Mouse (Mus musculus): ENCODE results near the gene Etv5. TPM values are rescaled to one million over a fixed set of nuclear protein-coding genes. Genes with fewer than 3 reads are reported as not detected.

The Etv5 gene
- polyA plus RNA-seq, 1 experiment from 2014 or later, result 27.7 TPM

- ATAC-seq (replicated peaks; ENCODE audit: low FRiP score), result no peak
- 100% methylated on average over 1 of the region's 1 CpGs for WGBS
Measured at GRCm38 (mm10) chr16:22460960-22461359, 21.4 kb upstream of the Etv5 start.

GRCm38 (mm10) chr16:22452082-22452481, 12.6 kb upstream of the Etv5 start:
- Histone ChIP-seq H3K4me3 (ENCODE audit: low read depth, low read length) (no peak overlapping the region), H3K27ac (ENCODE audit: low read depth, low read length) (no peak overlapping the region), H3K9me3 (ENCODE audit: control insufficient read depth, low read length) (no peaks in the 10 kb centered on the region), H3K36me3 (ENCODE audit: control insufficient read depth, insufficient read depth, low read length) (no peaks in the 10 kb centered on the region), H3K4me1 (replicated peaks; ENCODE audit: control insufficient read depth, insufficient read depth, low read length) (no peaks in the 10 kb centered on the region), H3K27me3 (ENCODE audit: control insufficient read depth, insufficient read depth, low read length) (no peaks in the 10 kb centered on the region), H3K9ac (ENCODE audit: low read length) (no peak overlapping the region), H3K4me2 (ENCODE audit: low read depth, low read length, severe bottlenecking) (no peak overlapping the region)
- ATAC-seq (replicated peaks; ENCODE audit: low FRiP score) (no peak), DNase-seq (ENCODE audit: low spot score) (no peak)
- WGBS, result 86% methylated on average over 9 of the region's 9 CpGs

More at GRCm38 (mm10) chr16:22460960-22461359, 21.4 kb upstream of the Etv5 start:
- Histone ChIP-seq H3K4me1 (replicated peaks; ENCODE audit: control insufficient read depth, insufficient read depth, low read length) (no peaks in the 10 kb centered on the region), H3K27ac (ENCODE audit: low read depth, low read length) (no peak overlapping the region), H3K27me3 (ENCODE audit: control insufficient read depth, insufficient read depth, low read length) (no peaks in the 10 kb centered on the region), H3K36me3 (ENCODE audit: control insufficient read depth, insufficient read depth, low read length) (no peaks in the 10 kb centered on the region), H3K4me3 (ENCODE audit: low read depth, low read length) (no peak overlapping the region), H3K9me3 (ENCODE audit: control insufficient read depth, low read length) (no peaks in the 10 kb centered on the region), H3K4me2 (ENCODE audit: low read depth, low read length, severe bottlenecking) (no peak overlapping the region), H3K9ac (ENCODE audit: low read length) (no peak overlapping the region)
- no peak for DNase-seq (ENCODE audit: low spot score)

- Histone ChIP-seq H3K27ac (ENCODE audit: low read depth, low read length) (no peak overlapping the region), H3K9me3 (ENCODE audit: control insufficient read depth, low read length) (no peaks in the 10 kb centered on the region), H3K4me2 (ENCODE audit: low read depth, low read length, severe bottlenecking) (no peak overlapping the region), H3K4me1 (replicated peaks; ENCODE audit: control insufficient read depth, insufficient read depth, low read length) (no peaks in the 10 kb centered on the region), H3K9ac (ENCODE audit: low read length) (no peak overlapping the region), H3K4me3 (ENCODE audit: low read depth, low read length) (no peak overlapping the region), H3K36me3 (ENCODE audit: control insufficient read depth, insufficient read depth, low read length) (no peaks in the 10 kb centered on the region), H3K27me3 (ENCODE audit: control insufficient read depth, insufficient read depth, low read length) (0 out of 2 replicates have a peak, but pooled peaks cover 2% of the 10 kb centered on the region)
- DNase-seq (ENCODE audit: low spot score) (no peak), ATAC-seq (replicated peaks; ENCODE audit: low FRiP score) (no peak)
- 85% methylated on average over 6 of the region's 6 CpGs for WGBS
Measured at GRCm38 (mm10) chr16:22448093-22448492, 8.6 kb upstream of the Etv5 start.

GRCm38 (mm10) chr16:22444786-22445185, 5.3 kb upstream of the Etv5 start:
- Histone ChIP-seq H3K4me2 (ENCODE audit: low read depth, low read length, severe bottlenecking) (no peak overlapping the region), H3K9me3 (ENCODE audit: control insufficient read depth, low read length) (no peaks in the 10 kb centered on the region), H3K9ac (ENCODE audit: low read length) (no peak overlapping the region), H3K4me3 (ENCODE audit: low read depth, low read length) (no peak overlapping the region), H3K27me3 (ENCODE audit: control insufficient read depth, insufficient read depth, low read length) (peaks cover 19% of the 10 kb centered on the region), H3K27ac (ENCODE audit: low read depth, low read length) (no peak overlapping the region), H3K4me1 (replicated peaks; ENCODE audit: control insufficient read depth, insufficient read depth, low read length) (peaks cover 8% of the 10 kb centered on the region; the same call in 1 of the 2 replicates), H3K36me3 (ENCODE audit: control insufficient read depth, insufficient read depth, low read length) (no peaks in the 10 kb centered on the region)
- DNase-seq (ENCODE audit: low spot score) (no peak), ATAC-seq (replicated peaks; ENCODE audit: low FRiP score) (no peak)
- WGBS, result 66% methylated on average over 6 of the region's 6 CpGs

- ATAC-seq (replicated peaks; ENCODE audit: low FRiP score) (no peak), DNase-seq (ENCODE audit: low spot score) (no peak)
- no peak overlapping the region for H3K9ac ChIP-seq (ENCODE audit: low read length)
- no peaks in the 10 kb centered on the region for H3K36me3 ChIP-seq (ENCODE audit: control insufficient read depth, insufficient read depth, low read length)
- H3K9me3 ChIP-seq (ENCODE audit: control insufficient read depth, low read length), result no peaks in the 10 kb centered on the region
- WGBS, result 17% methylated on average over 7 of the region's 7 CpGs
- H3K4me3 ChIP-seq (ENCODE audit: low read depth, low read length), result no peak overlapping the region
- H3K27me3 ChIP-seq (ENCODE audit: control insufficient read depth, insufficient read depth, low read length), result peaks cover 25% of the 10 kb centered on the region
- H3K4me1 ChIP-seq (replicated peaks; ENCODE audit: control insufficient read depth, insufficient read depth, low read length), result peaks cover 11% of the 10 kb centered on the region; the same call in 1 of the 2 replicates
- no peak overlapping the region for H3K27ac ChIP-seq (ENCODE audit: low read depth, low read length)
- H3K4me2 ChIP-seq (ENCODE audit: low read depth, low read length, severe bottlenecking), result no peak overlapping the region
Measured at GRCm38 (mm10) chr16:22442202-22442601, 2.7 kb upstream of the Etv5 start.

GRCm38 (mm10) chr16:22441317-22441716, 1.8 kb upstream of the Etv5 start:
- no peaks in the 10 kb centered on the region for H3K36me3 ChIP-seq (ENCODE audit: control insufficient read depth, insufficient read depth, low read length)
- WGBS, result 80% methylated on average over 4 of the region's 4 CpGs
- peaks cover 11% of the 10 kb centered on the region; the same call in 1 of the 2 replicates for H3K4me1 ChIP-seq (replicated peaks; ENCODE audit: control insufficient read depth, insufficient read depth, low read length)
- ATAC-seq (replicated peaks; ENCODE audit: low FRiP score), result no peak
- H3K9ac ChIP-seq (ENCODE audit: low read length), result no peak overlapping the region
- H3K4me3 ChIP-seq (ENCODE audit: low read depth, low read length), result no peak overlapping the region
- DNase-seq (ENCODE audit: low spot score), result no peak
- no peak overlapping the region for H3K4me2 ChIP-seq (ENCODE audit: low read depth, low read length, severe bottlenecking)
- no peak overlapping the region for H3K27ac ChIP-seq (ENCODE audit: low read depth, low read length)
- H3K27me3 ChIP-seq (ENCODE audit: control insufficient read depth, insufficient read depth, low read length), result peaks cover 29% of the 10 kb centered on the region
- H3K9me3 ChIP-seq (ENCODE audit: control insufficient read depth, low read length), result no peaks in the 10 kb centered on the region

DNA sequence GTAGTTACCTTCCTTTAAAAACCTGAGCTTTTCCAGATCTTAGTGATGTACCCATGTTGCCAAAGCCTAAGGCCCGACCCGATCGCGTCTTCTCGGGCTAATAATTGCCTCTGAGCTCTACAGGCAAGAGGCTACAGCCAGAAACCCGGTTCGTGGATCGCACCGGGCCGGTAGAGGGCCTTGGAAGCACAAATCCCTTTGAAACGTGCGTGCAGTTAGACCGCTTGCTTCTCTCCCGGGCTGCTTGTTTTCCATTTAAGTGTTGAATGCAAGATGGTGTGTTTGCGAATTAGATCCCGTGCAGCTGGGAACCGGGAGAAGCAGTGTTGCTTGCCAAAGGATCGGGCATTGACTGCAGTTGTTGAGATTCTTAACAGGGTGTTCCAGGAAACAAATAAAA, 750 bp upstream of the Etv5 start:
- WGBS, result under 1% methylated on average over 18 of the region's 18 CpGs
- no peak for ATAC-seq (replicated peaks; ENCODE audit: low FRiP score)
- peak overlapping the region; percentile 27; the same call in 1 of the 2 replicates for H3K9ac ChIP-seq (ENCODE audit: low read length)
- H3K27ac ChIP-seq (ENCODE audit: low read depth, low read length), result no peak overlapping the region
- H3K36me3 ChIP-seq (ENCODE audit: control insufficient read depth, insufficient read depth, low read length), result no peaks in the 10 kb centered on the region
- H3K4me3 ChIP-seq (ENCODE audit: low read depth, low read length), result peak overlapping the region; percentile 70
- peaks cover 36% of the 10 kb centered on the region for H3K27me3 ChIP-seq (ENCODE audit: control insufficient read depth, insufficient read depth, low read length)
- DNase-seq (ENCODE audit: low spot score), result peak; percentile 72
- peaks cover 11% of the 10 kb centered on the region; the same call in 1 of the 2 replicates for H3K4me1 ChIP-seq (replicated peaks; ENCODE audit: control insufficient read depth, insufficient read depth, low read length)
- H3K4me2 ChIP-seq (ENCODE audit: low read depth, low read length, severe bottlenecking), result peak overlapping the region; percentile 77
- no peaks in the 10 kb centered on the region for H3K9me3 ChIP-seq (ENCODE audit: control insufficient read depth, low read length)

GRCm38 (mm10) chr16:22438441-22439373, 812 bp downstream of the Etv5 start:
- Histone ChIP-seq H3K4me2 (ENCODE audit: low read depth, low read length, severe bottlenecking) (peak overlapping the region; percentile 99), H3K4me1 (replicated peaks; ENCODE audit: control insufficient read depth, insufficient read depth, low read length) (peaks cover 15% of the 10 kb centered on the region; the same call in 1 of the 2 replicates), H3K9ac (ENCODE audit: low read length) (peak overlapping the region; percentile 65), H3K9me3 (ENCODE audit: control insufficient read depth, low read length) (no peaks in the 10 kb centered on the region), H3K27me3 (ENCODE audit: control insufficient read depth, insufficient read depth, low read length) (peaks cover 44% of the 10 kb centered on the region), H3K36me3 (ENCODE audit: control insufficient read depth, insufficient read depth, low read length) (no peaks in the 10 kb centered on the region), H3K4me3 (ENCODE audit: low read depth, low read length) (peak overlapping the region; percentile 70), H3K27ac (ENCODE audit: low read depth, low read length) (peak overlapping the region; percentile 8)
- WGBS, result under 1% methylated on average over 59 of the region's 59 CpGs
- ATAC-seq (replicated peaks; ENCODE audit: low FRiP score) (peak; percentile 68), DNase-seq (ENCODE audit: low spot score) (peak; percentile 94)
